ENCODE assay signal across 8 mouse cellular contexts in genomic region chr2:10049456-10049855, GRCm38 (mm10). TPM values are rescaled to one million over a fixed set of nuclear protein-coding genes. Genes with fewer than 3 reads are reported as not detected.
DNase-seq lines count a peak whose midpoint lies in the region; ATAC-seq lines count a peak whose summit lies in the region.

No protein-coding gene starts in this region.

- H3K27me3 ChIP-seq in heart, embryonic 16.5 days (ENCODE audit: control insufficient read depth, insufficient read depth, low read length), result no peaks in the 10 kb centered on the region
- H3K27me3 ChIP-seq in hindbrain, embryonic 14.5 days (ENCODE audit: control insufficient read depth, insufficient read depth, low read length), result no peaks in the 10 kb centered on the region
- H3K27me3 ChIP-seq in midbrain, embryonic 11.5 days (ENCODE audit: control insufficient read depth, insufficient read depth, low read length), result no peaks in the 10 kb centered on the region

- H3K4me2 ChIP-seq in heart, embryonic 16.5 days (ENCODE audit: low read depth, low read length), result peak overlapping the region; percentile 71
- peak overlapping the region; percentile 79 for H3K4me2 ChIP-seq in hindbrain, embryonic 14.5 days (replicated peaks)
- H3K4me2 ChIP-seq in midbrain, embryonic 11.5 days, result peak overlapping the region; percentile 68

- peak overlapping the region; percentile 94; the same call in 1 of the 2 replicates for H3K4me3 ChIP-seq in heart, embryonic 16.5 days (ENCODE audit: low read length)
- H3K4me3 ChIP-seq in hindbrain, embryonic 14.5 days (replicated peaks; ENCODE audit: low read length), result peak overlapping the region; percentile 88
- H3K4me3 ChIP-seq in midbrain, embryonic 11.5 days (ENCODE audit: low read depth, low read length), result peak overlapping the region; percentile 77

- no peak for DNase-seq in heart, adult 8-10 months (ENCODE audit: low spot score)
- DNase-seq in adipocyte (ENCODE audit: low spot score), result peak; percentile 47
- no peak for DNase-seq in hindbrain, embryonic 14.5 days (ENCODE audit: low spot score)
- DNase-seq in midbrain, embryonic 11.5 days (ENCODE audit: low spot score, missing footprints), result no peak
- no peak for DNase-seq in layer of hippocampus, adult 18-20 months (ENCODE audit: low spot score in 2 of 2)
- no peak for DNase-seq in right cerebral cortex, postnatal 36 days (ENCODE audit: low spot score in 2 of 2)
- DNase-seq in adrenal gland, postnatal 4 days (ENCODE audit: low spot score in 2 of 2), result no peak

- 18% methylated on average over 10 of the region's 10 CpGs for WGBS in heart, embryonic 16.5 days
- WGBS in hindbrain, embryonic 14.5 days, result 18% methylated on average over 10 of the region's 10 CpGs
- 19% methylated on average over 10 of the region's 10 CpGs for WGBS in midbrain, embryonic 11.5 days

- H3K9ac ChIP-seq in heart, embryonic 16.5 days (ENCODE audit: low read length), result peak overlapping the region; percentile 46; the same call in 1 of the 2 replicates
- H3K9ac ChIP-seq in hindbrain, embryonic 14.5 days, result peak overlapping the region; percentile 49; the same call in 1 of the 2 replicates
- H3K9ac ChIP-seq in midbrain, embryonic 11.5 days (ENCODE audit: low read length), result peak overlapping the region; percentile 80; the same call in 1 of the 2 replicates

- peaks cover 7% of the 10 kb centered on the region for H3K36me3 ChIP-seq in heart, embryonic 16.5 days (ENCODE audit: control insufficient read depth, insufficient read depth)
- H3K36me3 ChIP-seq in hindbrain, embryonic 14.5 days (replicated peaks; ENCODE audit: control insufficient read depth, insufficient read depth), result peaks cover 9% of the 10 kb centered on the region
- H3K36me3 ChIP-seq in midbrain, embryonic 11.5 days (ENCODE audit: control insufficient read depth, insufficient read depth, low read length), result no peaks in the 10 kb centered on the region

- no peak overlapping the region for H3K27ac ChIP-seq in heart, embryonic 16.5 days (ENCODE audit: low read length)
- H3K27ac ChIP-seq in hindbrain, embryonic 14.5 days, result no peak overlapping the region
- no peak overlapping the region for H3K27ac ChIP-seq in midbrain, embryonic 11.5 days (ENCODE audit: low read depth, low read length)

- H3K4me1 ChIP-seq in heart, embryonic 16.5 days (ENCODE audit: control insufficient read depth, insufficient read depth, low read length), result peaks cover 10% of the 10 kb centered on the region
- peaks cover 19% of the 10 kb centered on the region for H3K4me1 ChIP-seq in hindbrain, embryonic 14.5 days (replicated peaks; ENCODE audit: control insufficient read depth, insufficient read depth, low read length)
- peaks cover 11% of the 10 kb centered on the region for H3K4me1 ChIP-seq in midbrain, embryonic 11.5 days (ENCODE audit: control insufficient read depth, insufficient read depth, low read length)

- ATAC-seq in heart, embryonic 16.5 days (replicated peaks; ENCODE audit: extremely low read depth, insufficient read depth, low FRiP score), result no peak
- no peak for ATAC-seq in hindbrain, embryonic 14.5 days (ENCODE audit: low FRiP score)
- ATAC-seq in midbrain, embryonic 11.5 days (ENCODE audit: low FRiP score), result no peak

- no peaks in the 10 kb centered on the region for H3K9me3 ChIP-seq in heart, embryonic 16.5 days (replicated peaks; ENCODE audit: control insufficient read depth, low read length)
- H3K9me3 ChIP-seq in hindbrain, embryonic 14.5 days (ENCODE audit: control insufficient read depth, low read length), result no peaks in the 10 kb centered on the region
- H3K9me3 ChIP-seq in midbrain, embryonic 11.5 days (ENCODE audit: control insufficient read depth, low read length), result no peaks in the 10 kb centered on the region

RNA-seq across cellular contexts. Expression of gene Taf3, which starts 1.1 kb away (rescaled TPM):
- 7.5 and 8.3 TPM in 2 replicates for polyA plus RNA-seq in heart, embryonic 16.5 days (2015; fragmentation: Nextera tagmentation; extraction: Ambion mirVana)
- 1 to 10 TPM; 7.7 to 8.8 (median 8.0) TPM for total RNA-seq in heart, adult 8-10 months (2022)
- polyA plus RNA-seq in hindbrain, embryonic 14.5 days (2014; fragmentation: Nextera tagmentation; extraction: Ambion mirVana), result 12.6 and 13.1 TPM in 2 replicates
- 17.0 and 17.7 TPM in 2 replicates for polyA plus RNA-seq in midbrain, embryonic 11.5 days (2014; fragmentation: Nextera tagmentation; extraction: Ambion mirVana)
- total RNA-seq in layer of hippocampus, adult 18-20 months (2021), result 10 to 100 TPM; 15.6 to 16.2 TPM
- 10 to 100 TPM; 11.2 to 11.9 TPM for total RNA-seq in adrenal gland, postnatal 4 days (2021)

RNA-seq across cellular contexts. Expression of gene Atp5c1, which starts 30.9 kb away (rescaled TPM):
- 1,497 and 1,501 TPM in 2 replicates for polyA plus RNA-seq in heart, embryonic 16.5 days (2015; fragmentation: Nextera tagmentation; extraction: Ambion mirVana)
- total RNA-seq in heart, adult 8-10 months (2022), result 1,000 to 10,000 TPM; 1,366 to 1,665 (median 1,521) TPM
- polyA plus RNA-seq in hindbrain, embryonic 14.5 days (2014; fragmentation: Nextera tagmentation; extraction: Ambion mirVana), result 649 and 654 TPM in 2 replicates
- polyA plus RNA-seq in midbrain, embryonic 11.5 days (2014; fragmentation: Nextera tagmentation; extraction: Ambion mirVana), result 532 and 553 TPM in 2 replicates
- 100 to 1,000 TPM; 256 to 261 TPM for total RNA-seq in layer of hippocampus, adult 18-20 months (2021)
- total RNA-seq in adrenal gland, postnatal 4 days (2021), result 100 to 1,000 TPM; 368 to 376 TPM

RNA-seq across cellular contexts. Expression of gene Kin, which starts 30.9 kb away (rescaled TPM):
- polyA plus RNA-seq in heart, embryonic 16.5 days (2015; fragmentation: Nextera tagmentation; extraction: Ambion mirVana), result 21.3 and 22.5 TPM in 2 replicates
- 10 to 100 TPM in 1 of 4 experiments, 1 to 10 TPM in 3; 6.5 to 10.3 (median 8.3) TPM for total RNA-seq in heart, adult 8-10 months (2022)
- polyA plus RNA-seq in hindbrain, embryonic 14.5 days (2014; fragmentation: Nextera tagmentation; extraction: Ambion mirVana), result 26.5 and 29.1 TPM in 2 replicates
- polyA plus RNA-seq in midbrain, embryonic 11.5 days (2014; fragmentation: Nextera tagmentation; extraction: Ambion mirVana), result 42.5 and 45.0 TPM in 2 replicates
- total RNA-seq in layer of hippocampus, adult 18-20 months (2021), result 10 to 100 TPM; 10.3 to 10.4 TPM
- 10 to 100 TPM; 21.2 to 25.5 TPM for total RNA-seq in adrenal gland, postnatal 4 days (2021)
